Mouse (Mus musculus) right cerebral cortex, adult 2 months (tissue): ENCODE results near the gene Srebf2.
"Not testable (repeated sequence)": the region's sequence is repeated elsewhere in the genome, so short reads cannot be mapped to it uniquely, and the experiment has no call there.

ENCODE experiments used
- DNase-seq, 2 experiments: peaks; one replicate each; pipeline ENCODE4 v3.0.0; 2021 to 2022; ENCODE audit warnings: low spot score in 2 of 2

Srebf2 gene

GRCm38 (mm10) chr15:82224602-82225215 is 77.7 kb downstream of the Srebf2 start:
- DNase-seq: no peak

GRCm38 (mm10) chr15:82225769-82226168 is 78.8 kb downstream of the Srebf2 start:
- no peak for DNase-seq

GRCm38 (mm10) chr15:82229542-82230045 is 82.6 kb downstream of the Srebf2 start:
- no peak for DNase-seq

- no peak for DNase-seq
These were observed 83.2 kb downstream of the Srebf2 start for GRCm38 (mm10) chr15:82230098-82230611.

GRCm38 (mm10) chr15:82231100-82231499 is 84.1 kb downstream of the Srebf2 start:
- DNase-seq: no peak

GRCm38 (mm10) chr15:82231591-82232378 is 84.8 kb downstream of the Srebf2 start:
- no peak for DNase-seq

GRCm38 (mm10) chr15:82232651-82233050 is 85.7 kb downstream of the Srebf2 start:
- DNase-seq: no peak

GRCm38 (mm10) chr15:82235661-82236060 is 88.7 kb downstream of the Srebf2 start:
- no peak for DNase-seq

GRCm38 (mm10) chr15:82236565-82236964 is 89.6 kb downstream of the Srebf2 start:
- DNase-seq: peak; percentile 89 to 93

- DNase-seq: no peak
These were observed 96.3 kb downstream of the Srebf2 start for GRCm38 (mm10) chr15:82243311-82243710.

GRCm38 (mm10) chr15:82243742-82244114 is 96.7 kb downstream of the Srebf2 start:
- DNase-seq: no peak

- DNase-seq: peak; percentile 95 to 96
These were observed 97.3 kb downstream of the Srebf2 start, which contains the start of gene Cenpm for GRCm38 (mm10) chr15:82244115-82244804. Cenpm (minus strand) TSS chr15:82244748.

GRCm38 (mm10) chr15:82244805-82245161 is 97.8 kb downstream of the Srebf2 start:
- DNase-seq: not testable (repeated sequence)

- no peak for DNase-seq
These were observed 100.3 kb downstream of the Srebf2 start for GRCm38 (mm10) chr15:82247131-82247776.

- no peak for DNase-seq
These were observed 104.6 kb downstream of the Srebf2 start for GRCm38 (mm10) chr15:82251579-82251978.

GRCm38 (mm10) chr15:82252097-82252496 is 105.1 kb downstream of the Srebf2 start, which contains the start of gene 1500009C09Rik:
1500009C09Rik (plus strand) TSS chr15:82252397.
- DNase-seq: no peak
